Mouse (Mus musculus) right cerebral cortex, postnatal 10 days (tissue): ENCODE results near the gene Nalcn.
"Not testable (repeated sequence)": the region's sequence is repeated elsewhere in the genome, so short reads cannot be mapped to it uniquely, and the experiment has no call there.

Source experiments
- DNase-seq, 2 experiments: peaks; one replicate each; pipeline ENCODE4 v3.0.0; 2021; ENCODE audit warnings: low spot score in 2 of 2

Gene Nalcn

GRCm38 (mm10) chr14:123626501-123627179 lies at the start of gene Nalcn:
Nalcn (minus strand) TSS chr14:123627144.
- peak; percentile 66 to 74 for DNase-seq

- DNase-seq = not testable (repeated sequence)
Measured at GRCm38 (mm10) chr14:123671076-123671475, 44.1 kb upstream of the Nalcn start.

- no peak for DNase-seq
Measured at GRCm38 (mm10) chr14:123664451-123664850, 37.5 kb upstream of the Nalcn start.

GRCm38 (mm10) chr14:123663206-123663605 lies 36.3 kb upstream of the Nalcn start:
- DNase-seq = no peak

GRCm38 (mm10) chr14:123662386-123662785 lies 35.4 kb upstream of the Nalcn start:
- DNase-seq = no peak

GRCm38 (mm10) chr14:123661091-123661491 lies 34.1 kb upstream of the Nalcn start:
- DNase-seq = peak; percentile 34 to 45

- peak; percentile 61 to 70 for DNase-seq
Measured at GRCm38 (mm10) chr14:123659921-123660385, 33.0 kb upstream of the Nalcn start, which contains the start of gene Itgbl1. Itgbl1 (plus strand) TSS chr14:123659971.

GRCm38 (mm10) chr14:123627180-123627562 lies 227 bp upstream of the Nalcn start:
- no peak for DNase-seq

GRCm38 (mm10) chr14:123622969-123623368 lies 4.0 kb downstream of the Nalcn start:
- peak in 1 of 2 experiments; percentile 31 for DNase-seq

GRCm38 (mm10) chr14:123595265-123595664 lies 31.7 kb downstream of the Nalcn start:
- no peak for DNase-seq

- no peak for DNase-seq
Measured at GRCm38 (mm10) chr14:123587412-123587811, 39.5 kb downstream of the Nalcn start.

- DNase-seq = no peak
Measured at GRCm38 (mm10) chr14:123582433-123582832, 44.5 kb downstream of the Nalcn start.

- DNase-seq = no peak
Measured at GRCm38 (mm10) chr14:123575356-123575755, 51.6 kb downstream of the Nalcn start.

- DNase-seq = no peak
Measured at GRCm38 (mm10) chr14:123574936-123575335, 52.0 kb downstream of the Nalcn start.

GRCm38 (mm10) chr14:123566599-123566998 lies 60.3 kb downstream of the Nalcn start:
- DNase-seq = no peak

- DNase-seq = no peak
Measured at GRCm38 (mm10) chr14:123555533-123555932, 71.4 kb downstream of the Nalcn start.

GRCm38 (mm10) chr14:123554936-123555335 lies 72.0 kb downstream of the Nalcn start:
- no peak for DNase-seq

GRCm38 (mm10) chr14:123542362-123542761 lies 84.6 kb downstream of the Nalcn start:
- DNase-seq = no peak

- no peak for DNase-seq
Measured at GRCm38 (mm10) chr14:123535636-123536035, 91.3 kb downstream of the Nalcn start.

- DNase-seq = no peak
Measured at GRCm38 (mm10) chr14:123533000-123533399, 93.9 kb downstream of the Nalcn start.

GRCm38 (mm10) chr14:123531271-123531670 lies 95.7 kb downstream of the Nalcn start:
- DNase-seq = no peak

GRCm38 (mm10) chr14:123529143-123529542 lies 97.8 kb downstream of the Nalcn start:
- no peak for DNase-seq

- peak; percentile 77 to 91 for DNase-seq
Measured at GRCm38 (mm10) chr14:123513376-123514141, 113.4 kb downstream of the Nalcn start.
